Mouse (Mus musculus): Measurements from ENCODE around the gene Pten. TPM values are rescaled to one million over a fixed set of nuclear protein-coding genes. Genes with fewer than 3 reads are reported as not detected.

The Pten gene
- total and polyA plus RNA-seq, 3 experiments, result 24.1 to 41.5 (median 36.8) TPM

- TF ChIP-seq MAZ (IDR thresholded peaks at IDR 0.05; ENCODE audit: low read depth, low read length), result no peak
- no peak for TF ChIP-seq POLR2AphosphoS2 (IDR thresholded peaks at IDR 0.05; ENCODE audit: low read depth, low read length)
- TF ChIP-seq MAFK (IDR thresholded peaks at IDR 0.05; ENCODE audit: insufficient replicate concordance, low read length), result no peak
- TF ChIP-seq RAD21 (IDR thresholded peaks at IDR 0.05; ENCODE audit: low read depth, low read length), result peak; percentile 100
- no peak for TF ChIP-seq CHD1 (IDR thresholded peaks at IDR 0.05; ENCODE audit: low read depth, low read length)
- TF ChIP-seq ETS1 (conservative IDR thresholded peaks at IDR 0.05; ENCODE audit: low read depth, low read length), result no peak
- TF ChIP-seq USF1 (IDR thresholded peaks at IDR 0.05; ENCODE audit: low read depth, low read length), result no peak
- TF ChIP-seq MAX (IDR thresholded peaks at IDR 0.05; ENCODE audit: low read length), result peak; percentile 79
- TF ChIP-seq JUN (IDR thresholded peaks at IDR 0.05; ENCODE audit: insufficient read depth, low read depth, low read length), result no peak
- TF ChIP-seq SIN3A (IDR thresholded peaks at IDR 0.05; ENCODE audit: low read length), result no peak
- peak; percentile 88 for TF ChIP-seq MYC (IDR thresholded peaks at IDR 0.05; ENCODE audit: low read depth, low read length)
- no peak for TF ChIP-seq TBP (conservative IDR thresholded peaks at IDR 0.05; ENCODE audit: low read depth, low read length)
- TF ChIP-seq TCF12 (IDR thresholded peaks at IDR 0.05; ENCODE audit: low read depth, low read length), result peak; percentile 63
- TF ChIP-seq ZC3H11A (IDR thresholded peaks at IDR 0.05; ENCODE audit: low read depth, low read length), result peak; percentile 93
- TF ChIP-seq E2F4 (IDR thresholded peaks at IDR 0.05; ENCODE audit: insufficient replicate concordance, low read depth, low read length), result no peak
- no peak for TF ChIP-seq USF2 (conservative IDR thresholded peaks at IDR 0.05; ENCODE audit: low read depth, low read length)
- no peak for TF ChIP-seq ZMIZ1 (IDR thresholded peaks at IDR 0.05; ENCODE audit: low read depth, low read length)
- peak; percentile 57; the same call in 1 of the 2 replicates for TF ChIP-seq MXI1 (IDR thresholded peaks at IDR 0.05; ENCODE audit: low read depth, low read length)
Measured at GRCm38 (mm10) chr19:32715201-32715600, 42.1 kb upstream of the Pten start (continued).

DNA sequence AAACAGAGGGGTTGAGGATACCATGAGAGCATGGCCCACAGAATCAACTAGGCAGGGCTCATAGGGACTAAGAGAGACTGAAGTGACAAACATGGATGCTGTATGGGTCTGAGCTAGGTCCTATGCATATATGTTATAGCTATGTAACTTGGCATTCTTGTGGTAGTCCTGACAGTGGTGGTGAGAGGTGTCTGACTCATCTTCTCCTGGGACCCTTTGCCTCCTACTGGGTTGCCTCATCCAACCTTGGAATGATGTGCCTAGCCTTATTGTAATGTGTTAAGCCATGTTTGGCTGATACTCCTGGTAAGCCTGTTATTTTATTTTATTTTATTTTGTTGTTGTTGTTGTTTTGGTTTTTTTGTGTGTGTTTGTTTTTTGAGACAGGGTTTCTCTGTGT is 41.6 kb upstream of the Pten start:
- TF ChIP-seq TBP (conservative IDR thresholded peaks at IDR 0.05; ENCODE audit: low read depth, low read length) (no peak), ETS1 (conservative IDR thresholded peaks at IDR 0.05; ENCODE audit: low read depth, low read length) (no peak), CHD1 (IDR thresholded peaks at IDR 0.05; ENCODE audit: low read depth, low read length) (no peak), ZC3H11A (IDR thresholded peaks at IDR 0.05; ENCODE audit: low read depth, low read length) (no peak)
- H3K4me1 ChIP-seq (ENCODE audit: control insufficient read depth in 1 of 2, insufficient read depth in 2 of 2), result peaks cover 6 to 23% of the 10 kb centered on the region in 2 experiments

More for the DNA sequence above, 41.6 kb upstream of the Pten start:
- Histone ChIP-seq H3K36me3 (replicated peaks in 1 of 2; ENCODE audit: control insufficient read depth in 1 of 2, insufficient read depth in 1 of 2, low read length in 1 of 2) (no peaks in the 10 kb centered on the region), H3K4me3 (replicated peaks in 1 of 3; ENCODE audit: low read depth in 2 of 3, low read length in 2 of 3, poor library complexity in 1 of 3) (no peak overlapping the region), H3K79me2 (replicated peaks; ENCODE audit: control insufficient read depth, extremely low read depth, insufficient read depth, poor library complexity, severe bottlenecking) (peaks cover 11% of the 10 kb centered on the region), H3K9me3 (replicated peaks; ENCODE audit: low read length) (no peaks in the 10 kb centered on the region), H3K4me2 (ENCODE audit: insufficient read depth, low read depth, poor library complexity, severe bottlenecking) (no peak overlapping the region), H3K27ac (ENCODE audit: insufficient read depth, low read depth) (no peak overlapping the region), H3K27me3 (replicated peaks) (no peaks in the 10 kb centered on the region), H3K9ac (ENCODE audit: insufficient read depth, low read depth) (no peak overlapping the region)
- DNase-seq (ENCODE audit: extremely low read depth), result no peak
- in situ Hi-C loops (cut with MboI; ENCODE audit: low pct_ligation_motif_present, low pct_unique_long_range_greater_than_20kb, low sequenced_read_pairs) (loop anchor here (5.0 to 10.0 kb wide), 2 partner anchors 42 to 649 kb away; partner anchors contain the start of gene Pten), dilution Hi-C loops (cut with MboI; ENCODE audit: extremely low pct_ligation_motif_present, extremely low pct_unique_long_range_greater_than_20kb, low sequenced_read_pairs) (no loop called here)
